Mouse (Mus musculus): ENCODE measurements around the gene Fam174a.

Fam174a gene

DNA sequence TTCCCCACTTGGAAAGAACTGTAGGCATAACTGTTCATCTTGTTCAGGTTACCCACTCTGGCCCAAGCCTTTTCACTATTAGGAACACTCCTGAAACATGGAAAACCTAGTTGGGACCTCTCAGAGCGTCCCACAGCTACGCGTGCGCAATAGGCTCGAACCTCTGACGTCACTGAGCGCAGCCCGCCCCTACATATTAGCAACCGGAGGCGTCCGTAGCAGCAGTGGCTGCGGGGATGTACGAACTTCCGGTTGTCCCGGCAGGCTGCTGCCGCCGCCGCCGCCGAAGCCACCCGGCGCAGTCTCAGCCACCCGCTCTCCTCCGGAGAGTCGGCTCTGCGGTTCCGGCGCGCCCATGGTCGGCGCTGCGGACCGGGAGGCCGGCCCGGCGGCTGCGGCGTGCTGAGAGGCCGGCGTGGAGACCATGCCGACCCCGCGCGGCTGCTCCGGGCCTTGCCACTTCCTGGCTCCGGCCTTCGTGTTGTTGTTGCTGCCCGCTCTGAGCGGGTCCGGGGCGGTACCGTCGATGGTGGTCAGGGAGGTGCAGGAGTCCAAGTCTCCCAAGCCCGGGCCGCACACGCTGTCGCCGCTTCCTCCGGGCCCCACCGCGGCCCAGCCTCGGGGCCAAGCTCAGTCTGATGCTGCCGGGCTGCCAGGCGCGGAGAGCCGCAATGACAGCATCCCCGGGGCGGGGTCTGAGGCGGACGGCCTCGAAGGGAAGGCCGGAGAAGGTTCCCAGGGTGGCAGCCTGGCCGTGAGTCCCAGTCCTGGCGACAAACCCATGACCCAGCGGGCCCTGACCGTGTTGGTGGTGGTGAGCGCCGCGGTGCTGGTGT is at the start of gene Fam174a:
TSS of gene Fam174a (plus strand) at position 231 of the 836 bp plus-strand sequence.
- DNase-seq (ENCODE audit: low read depth, low spot score) = peak; percentile 90

DNA sequence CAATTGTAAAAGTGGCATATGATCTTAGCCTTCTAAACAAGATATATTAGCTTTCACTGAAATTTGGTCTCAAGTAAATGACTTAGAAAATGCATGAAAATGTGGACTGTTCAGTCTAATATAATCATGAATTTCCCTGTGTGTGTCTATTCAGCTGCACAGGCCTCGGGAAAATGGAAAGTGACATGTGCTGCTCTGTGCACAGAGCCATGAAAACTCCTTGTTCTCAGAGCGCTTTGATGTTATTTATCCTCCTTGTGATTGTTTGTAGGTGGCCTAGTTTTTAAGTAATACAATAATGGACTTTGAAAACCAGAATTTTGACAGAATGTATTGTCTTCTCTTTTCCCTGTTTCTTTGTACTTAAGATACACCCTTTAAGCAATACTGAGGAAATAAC is 49.6 kb upstream of the Fam174a start:
- DNase-seq (ENCODE audit: low read depth, low spot score) = no peak

DNA sequence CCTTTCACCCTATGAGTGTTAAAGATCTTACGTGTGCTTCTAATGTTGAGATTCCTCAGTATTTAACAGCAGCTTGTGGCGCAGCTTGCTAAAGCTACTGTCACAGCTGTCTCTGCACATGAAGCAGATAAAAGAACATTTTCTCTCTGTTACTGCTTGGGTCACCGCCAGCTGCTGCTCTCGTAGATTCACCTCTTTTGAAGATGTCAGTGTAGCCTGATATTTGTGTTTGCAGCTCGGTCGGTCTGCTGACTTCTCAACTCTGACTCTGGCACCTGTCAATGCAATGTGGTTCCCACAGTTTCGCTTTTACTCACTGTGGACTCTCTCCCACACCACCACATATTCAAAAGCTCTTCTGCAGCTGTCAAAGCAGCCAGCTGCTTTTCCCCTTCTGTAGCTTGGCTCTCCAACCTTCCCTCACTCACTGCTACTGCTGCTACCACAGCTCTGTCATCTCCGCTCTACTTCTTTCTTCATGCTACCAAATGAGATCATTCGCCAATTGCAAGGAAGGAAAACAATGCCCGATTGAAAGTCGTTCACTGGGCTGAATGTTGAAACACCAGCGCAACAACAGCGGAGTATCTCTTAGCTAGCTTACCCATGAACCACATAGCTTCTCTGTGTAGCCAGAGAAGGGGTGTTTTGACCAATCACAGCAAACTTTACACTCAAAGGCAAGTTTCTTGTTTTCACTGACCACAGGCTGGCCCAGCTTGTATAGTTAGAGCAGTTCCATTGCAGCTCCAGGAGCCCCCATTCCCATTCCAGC is 45.3 kb upstream of the Fam174a start:
- DNase-seq (ENCODE audit: low read depth, low spot score) = no peak

DNA sequence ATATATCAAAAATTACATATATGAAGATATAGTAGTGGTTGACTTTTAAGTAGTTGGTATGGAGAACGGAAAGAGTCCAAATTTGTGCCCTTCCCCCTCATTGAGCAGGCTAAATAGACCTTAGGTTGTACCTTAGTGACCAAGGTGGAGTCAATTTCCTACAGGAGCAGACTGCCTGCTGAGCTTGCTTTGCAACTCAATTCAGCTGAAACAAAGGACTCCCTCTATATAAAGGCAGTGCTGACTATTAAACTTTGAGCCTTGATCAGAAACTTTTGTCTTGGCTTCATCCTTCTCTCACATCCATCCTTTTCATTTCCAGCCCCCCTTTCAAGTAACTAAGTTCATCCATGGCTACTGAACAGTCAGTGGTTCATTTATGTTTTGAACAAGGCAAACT is 40.1 kb upstream of the Fam174a start:
- DNase-seq (ENCODE audit: low read depth, low spot score) = peak; percentile 83

DNA sequence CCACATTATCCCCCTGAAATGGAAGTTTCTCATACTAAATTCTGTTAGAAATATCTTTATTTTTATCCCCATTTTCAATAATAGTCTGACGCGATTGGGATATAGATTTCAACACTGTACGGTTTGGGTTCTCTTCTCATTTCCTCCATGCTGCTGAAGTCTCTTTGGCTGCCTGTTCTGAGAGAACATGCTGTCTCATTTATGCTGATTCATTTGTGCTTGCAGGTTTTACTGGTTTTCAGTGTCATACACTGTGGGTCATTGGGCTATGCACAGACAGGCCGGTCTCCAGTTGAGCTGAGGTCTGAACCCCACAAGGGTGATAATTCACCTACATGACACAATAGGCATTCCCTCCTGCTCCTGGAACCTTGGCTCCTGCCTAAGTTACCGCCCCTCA is 5.1 kb upstream of the Fam174a start:
- peak; percentile 17 for DNase-seq (ENCODE audit: low read depth, low spot score)

DNA sequence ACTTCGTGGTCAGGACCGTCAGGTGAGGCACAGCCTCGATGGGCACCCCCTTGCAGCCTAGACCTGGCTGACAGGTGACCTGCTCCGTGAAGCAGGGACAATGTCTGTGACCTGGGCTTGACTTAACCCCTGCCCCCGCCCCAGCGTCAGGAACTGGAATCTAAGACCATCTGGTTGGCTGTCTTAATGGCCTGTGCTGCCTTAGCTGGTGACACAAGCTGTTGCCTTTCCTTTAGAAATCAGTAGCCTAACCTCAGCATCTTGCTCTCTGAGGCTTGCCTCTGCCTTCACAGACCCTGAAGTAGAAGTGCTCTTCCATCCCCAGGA is 769 bp downstream of the Fam174a start:
- DNase-seq (ENCODE audit: low read depth, low spot score) = peak; percentile 39

DNA sequence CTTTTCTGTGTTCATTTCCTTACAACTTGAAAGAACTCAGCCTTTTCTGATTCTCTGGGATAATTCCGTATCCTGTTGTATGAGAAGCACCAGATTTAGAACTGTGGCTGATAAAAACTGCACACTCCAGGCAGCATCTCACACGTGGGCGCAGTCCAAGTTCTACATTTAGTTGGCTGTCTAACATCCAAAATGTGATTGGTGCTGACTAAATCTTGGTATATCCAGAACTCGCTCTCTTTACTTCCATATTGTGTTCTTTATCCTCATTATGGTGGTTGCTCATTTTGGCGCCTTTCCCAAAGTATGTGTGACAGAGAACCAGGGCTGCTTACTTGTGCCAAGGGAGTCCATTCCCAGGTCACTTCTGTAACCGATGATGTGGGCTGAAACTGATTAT is 2.6 kb downstream of the Fam174a start:
- DNase-seq (ENCODE audit: low read depth, low spot score) = no peak

DNA sequence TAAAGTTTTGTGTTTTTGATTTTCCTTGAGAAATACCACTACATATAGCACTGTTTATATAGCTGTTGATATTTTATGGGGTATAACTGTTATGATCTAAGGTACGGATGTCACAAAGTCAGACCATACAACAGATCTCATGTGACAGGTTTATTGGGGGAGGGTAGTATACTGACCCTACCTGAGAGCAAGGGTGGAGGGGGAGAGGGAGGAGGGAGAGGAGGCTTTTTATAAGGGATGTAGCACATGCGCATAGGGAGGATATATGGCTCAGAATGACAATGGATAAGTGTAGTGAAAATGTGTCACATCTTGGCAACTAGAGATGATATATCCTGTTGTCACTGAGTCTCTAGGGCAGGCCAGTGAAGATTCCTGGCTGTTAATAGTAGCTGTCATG is 8.8 kb downstream of the Fam174a start:
- no peak for DNase-seq (ENCODE audit: low read depth, low spot score)

DNA sequence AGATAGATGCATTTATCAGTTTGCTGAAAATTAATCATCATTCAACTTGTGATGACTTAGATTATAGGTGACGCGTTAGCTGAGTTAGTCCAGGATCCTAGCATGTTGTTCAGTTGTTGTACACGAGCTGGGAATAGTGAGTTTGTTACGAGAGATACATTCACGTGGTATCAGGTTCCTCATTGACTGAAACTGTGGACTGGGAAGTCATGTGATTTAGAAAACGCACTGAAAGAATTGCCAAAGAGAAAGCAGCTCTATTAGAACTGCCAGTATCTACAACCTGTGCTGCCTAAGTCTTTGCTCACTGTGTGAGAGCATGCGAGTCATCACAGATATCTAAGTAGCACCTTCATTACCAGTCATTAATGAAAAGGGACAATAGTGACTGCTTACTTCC is 9.6 kb downstream of the Fam174a start:
- no peak for DNase-seq (ENCODE audit: low read depth, low spot score)

DNA sequence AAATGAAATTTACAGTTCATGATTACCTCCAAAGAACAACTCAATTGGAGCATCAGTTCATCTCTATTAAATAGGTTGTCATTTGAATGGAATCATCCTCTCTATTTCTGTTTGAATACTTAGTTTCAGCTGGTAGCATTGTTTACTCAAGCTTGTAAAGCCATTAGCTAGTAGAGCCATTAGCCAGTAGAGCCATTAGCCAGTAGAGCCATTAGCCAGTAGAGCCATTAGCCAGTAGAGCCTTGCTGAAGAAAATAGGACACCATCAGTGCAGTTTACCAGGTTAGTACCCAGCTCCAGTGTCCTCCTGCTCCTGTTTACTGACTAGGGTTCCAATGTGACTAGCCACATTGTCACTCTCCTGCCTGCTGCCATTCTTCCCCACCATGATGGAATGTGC is 13.4 kb downstream of the Fam174a start:
- peak; percentile 2 for DNase-seq (ENCODE audit: low read depth, low spot score)

DNA sequence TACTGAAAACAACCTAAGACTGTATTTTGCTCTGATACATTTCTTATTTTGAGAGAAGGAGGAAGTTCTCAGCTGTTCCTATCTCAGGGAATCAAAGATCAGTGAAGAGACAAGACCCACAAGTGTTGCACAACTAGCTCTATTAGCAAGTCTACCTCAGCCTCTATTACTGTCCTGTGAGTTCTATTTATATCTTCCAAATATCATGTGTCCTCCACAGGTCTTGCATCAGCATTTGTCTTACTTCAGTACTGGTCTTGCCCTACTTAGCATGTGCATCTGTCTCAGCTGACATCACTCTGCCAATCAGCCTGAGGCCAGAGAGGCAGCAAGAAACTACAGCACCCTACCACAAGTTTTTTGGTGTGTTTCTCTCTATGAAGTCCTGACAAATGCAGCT is 26.2 kb downstream of the Fam174a start:
- DNase-seq (ENCODE audit: low read depth, low spot score) = no peak

DNA sequence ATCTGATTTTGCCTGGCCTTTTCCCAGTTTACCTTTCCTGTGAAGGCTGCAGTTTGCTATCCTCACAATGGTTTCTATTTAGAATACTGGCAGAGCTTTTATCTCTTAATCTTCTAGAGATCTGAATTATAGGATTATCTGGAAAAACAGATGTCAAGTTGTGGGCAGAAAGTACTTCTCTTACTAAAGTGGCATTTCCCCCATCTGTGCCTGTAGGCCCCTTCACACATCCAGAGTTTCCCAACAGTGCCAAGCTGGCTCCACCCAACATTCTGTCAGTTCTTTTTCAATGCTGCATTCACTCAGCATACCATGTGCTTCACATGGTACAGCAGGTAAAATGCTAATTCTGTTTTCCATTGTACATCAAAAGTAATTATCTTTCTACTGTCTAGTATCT is 28.8 kb downstream of the Fam174a start:
- DNase-seq (ENCODE audit: low read depth, low spot score) = no peak

DNA sequence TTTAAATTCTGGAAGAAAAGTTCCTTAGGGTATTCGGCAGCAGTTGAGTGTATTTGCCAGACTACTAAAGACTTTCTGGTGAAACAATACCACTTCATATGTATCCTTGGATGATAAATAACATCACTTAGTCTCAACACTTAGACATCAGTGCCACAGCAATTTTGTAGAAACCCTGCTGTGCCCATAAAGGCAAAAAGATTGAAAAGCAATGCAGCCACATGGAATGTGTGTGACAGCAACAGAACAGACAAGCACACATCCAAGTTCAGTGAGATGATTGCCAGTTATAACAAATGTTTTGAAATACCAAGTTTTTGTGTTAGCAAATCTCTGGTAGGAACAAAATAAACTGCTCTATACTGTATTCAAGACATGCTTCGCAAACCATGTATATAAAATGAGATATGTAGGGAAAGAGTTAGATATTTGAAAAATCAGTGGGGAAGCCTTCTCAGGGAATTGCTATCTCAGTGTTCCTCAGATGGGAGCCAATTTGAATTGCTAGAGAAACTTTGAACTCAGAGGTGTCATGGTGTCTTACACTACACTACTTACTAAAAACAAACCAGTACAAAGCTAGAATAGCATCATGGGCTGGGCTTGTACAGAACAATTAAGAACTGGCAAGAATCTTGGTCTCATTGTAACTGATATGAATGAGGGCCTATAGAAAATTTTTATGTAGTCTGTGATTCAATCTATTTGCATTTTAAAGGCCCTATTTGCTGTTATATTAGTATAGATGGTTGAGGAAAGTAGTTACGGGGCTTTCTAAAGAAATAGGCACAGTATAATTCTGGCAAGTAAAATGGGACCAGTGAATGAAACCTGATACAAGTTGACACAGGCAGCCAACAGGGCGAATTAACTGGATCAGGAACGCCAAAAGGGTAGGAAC is 30.4 kb downstream of the Fam174a start:
- no peak for DNase-seq (ENCODE audit: low read depth, low spot score)

DNA sequence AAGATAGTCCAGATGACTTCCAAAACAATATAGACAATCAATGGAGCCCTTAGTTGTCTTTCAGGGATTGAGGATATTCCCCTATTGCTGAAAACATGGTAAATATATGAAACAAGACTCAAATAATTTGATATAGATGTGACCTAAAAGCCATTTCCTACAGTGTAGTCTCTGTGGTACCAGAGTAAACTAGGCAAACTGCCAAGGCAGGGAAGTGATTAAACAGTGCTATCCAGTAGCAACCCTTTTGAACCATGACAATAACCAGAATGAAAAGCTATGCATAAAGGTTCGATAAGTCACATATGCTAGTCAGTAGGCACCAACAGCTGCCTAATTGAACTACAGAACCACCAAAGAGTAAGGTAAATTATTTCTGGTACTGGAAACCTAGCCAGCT is 40.7 kb downstream of the Fam174a start:
- no peak for DNase-seq (ENCODE audit: low read depth, low spot score)

DNA sequence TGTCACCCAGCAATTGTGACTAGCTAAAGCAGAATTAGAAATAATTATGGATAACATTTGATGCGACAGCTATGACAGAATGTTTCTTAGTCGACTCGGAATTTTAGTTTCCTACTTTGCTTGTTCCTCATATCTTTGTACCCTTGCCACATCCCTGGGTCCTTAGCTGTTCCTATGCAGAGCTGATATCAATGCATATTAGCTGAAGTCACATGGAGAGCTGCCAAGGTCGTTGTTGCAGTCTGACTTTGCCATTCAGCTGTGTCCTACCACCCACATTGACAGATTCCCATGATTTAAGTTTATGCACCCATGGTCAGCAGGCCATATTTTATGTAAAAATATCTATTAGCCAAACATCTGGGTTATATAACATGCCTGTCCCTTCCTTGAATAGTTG is 43.5 kb downstream of the Fam174a start:
- no peak for DNase-seq (ENCODE audit: low read depth, low spot score)

DNA sequence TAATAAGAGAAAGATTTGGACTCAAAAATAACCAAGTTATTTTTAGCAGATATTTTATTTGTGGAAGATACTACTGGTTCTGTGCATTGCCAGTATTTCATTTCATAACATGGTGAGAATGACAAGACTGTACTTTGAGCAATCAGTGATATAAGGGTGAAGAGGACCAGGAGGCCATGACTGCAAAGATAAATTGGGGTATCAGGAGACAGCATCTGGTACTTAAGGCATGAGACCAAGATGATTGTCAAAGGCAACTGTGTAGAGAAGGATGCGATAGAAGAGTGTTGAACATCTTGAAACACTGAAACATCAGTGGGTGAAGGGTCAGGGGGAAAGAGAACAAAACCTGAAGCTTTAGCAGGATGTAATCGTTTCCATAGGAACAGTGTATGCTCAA is 50.3 kb downstream of the Fam174a start:
- no peak for DNase-seq (ENCODE audit: low read depth, low spot score)

DNA sequence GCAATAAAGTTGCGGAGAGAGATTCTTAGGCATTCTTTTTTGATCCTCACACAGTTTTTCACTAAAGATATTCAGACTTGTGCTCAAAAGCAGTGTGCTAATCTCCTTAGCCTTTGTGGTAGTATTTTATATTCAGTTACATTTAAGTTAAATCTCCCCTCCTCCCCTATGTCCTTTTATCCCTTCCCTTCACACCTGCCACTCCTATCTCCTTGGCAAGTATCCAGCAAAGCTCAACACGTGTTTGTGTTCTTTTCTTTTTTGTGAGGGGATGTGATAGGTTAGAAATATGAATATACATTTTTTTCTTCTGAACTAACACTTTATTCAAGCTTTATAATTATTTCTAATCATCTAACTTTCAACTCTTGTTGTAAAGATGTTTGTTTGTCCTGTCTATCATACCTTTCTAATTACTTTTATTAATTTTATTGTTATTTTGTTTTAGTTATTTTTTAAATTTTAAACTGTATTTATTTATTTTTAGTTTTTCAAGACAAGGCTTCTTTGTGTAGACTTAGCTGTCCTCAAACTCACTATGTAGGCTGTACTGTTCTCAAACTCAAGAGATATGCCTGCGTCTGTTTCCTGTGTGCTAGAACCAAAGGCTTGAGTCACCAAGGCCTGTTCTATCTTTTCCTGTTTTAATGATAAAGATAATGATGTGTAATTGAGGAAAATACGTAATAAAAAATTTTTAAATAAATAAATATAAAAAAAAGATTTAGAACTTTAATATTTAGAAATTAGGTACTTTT is 53.4 kb downstream of the Fam174a start:
- no peak for DNase-seq (ENCODE audit: low read depth, low spot score)

DNA sequence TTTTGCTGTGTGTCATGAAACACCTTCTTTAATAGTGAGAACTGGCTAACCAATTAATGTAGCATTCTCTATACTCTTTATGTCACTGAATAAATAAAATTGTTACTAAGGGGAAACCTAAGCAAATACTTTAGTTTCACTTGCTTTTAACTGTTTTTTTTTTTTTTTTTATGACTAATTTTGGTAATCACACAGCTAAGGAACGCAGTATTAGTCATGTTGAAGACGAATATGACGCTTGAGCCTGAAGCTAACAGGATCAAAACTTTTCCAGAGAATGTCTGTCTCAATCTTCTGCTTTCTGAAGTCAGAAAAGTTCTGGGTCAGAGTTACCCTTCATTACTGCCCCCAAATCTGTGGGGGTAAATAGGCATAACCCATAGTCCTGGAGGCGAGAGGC is 54.3 kb downstream of the Fam174a start:
- no peak for DNase-seq (ENCODE audit: low read depth, low spot score)

DNA sequence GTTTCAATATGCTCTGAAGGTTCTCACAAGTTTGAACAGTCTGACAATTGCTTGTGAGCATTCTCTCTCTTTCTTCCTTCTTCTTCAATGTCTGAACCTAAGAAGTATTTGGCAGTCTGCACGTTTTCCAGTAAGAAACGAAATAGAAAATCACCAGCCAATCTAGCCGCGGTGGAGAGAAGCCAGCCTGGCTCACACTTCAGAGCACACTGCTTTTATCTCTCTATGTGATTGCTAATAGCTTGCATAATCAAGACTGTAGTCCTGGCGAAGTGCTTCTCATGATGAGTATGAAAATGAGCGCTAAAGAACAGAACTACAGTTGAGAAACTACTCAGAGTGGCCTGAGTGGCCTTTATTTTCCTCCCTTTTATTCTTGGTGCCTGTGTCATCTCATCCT is 62.0 kb downstream of the Fam174a start:
- DNase-seq (ENCODE audit: low read depth, low spot score) = no peak

DNA sequence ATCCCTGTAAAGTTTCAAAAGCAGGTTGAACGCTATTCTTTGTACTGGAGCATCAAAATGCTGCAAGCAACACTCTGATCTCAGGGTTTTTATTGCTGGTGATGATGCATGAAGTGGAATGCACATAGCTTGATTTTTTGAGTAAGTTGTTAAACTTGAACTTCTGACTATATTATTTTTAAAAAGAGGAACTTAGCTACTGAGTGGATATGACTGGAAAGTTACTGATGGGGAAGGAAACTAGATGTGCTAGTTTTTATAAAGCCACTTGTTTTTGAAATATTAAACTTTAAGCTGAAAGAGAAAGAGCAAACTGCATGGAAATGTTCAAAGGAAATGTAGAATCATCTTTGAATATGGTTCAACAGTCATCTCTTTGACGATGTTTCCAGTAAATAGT is 67.6 kb downstream of the Fam174a start:
- DNase-seq (ENCODE audit: low read depth, low spot score) = no peak

All from R1 (cell line).